Mouse (Mus musculus) erythroblast, embryonic 14.5 days (primary cell): ENCODE measurements at regions not wholly inside any gene's neighbourhood (a gene's known extent, or its start where the extent isn't known, plus 50 kb on each side); places are given as distances from the start of the nearest gene placed in this dataset.
A peak's percentile ranks its signal among the peaks of the same experiment; 100 is the strongest.

ENCODE experiments used
- H3K27me3 ChIP-seq: 2 replicates; pipeline ENCODE4 v1.6.1; 2012; ENCODE audit warnings: inconsistent platforms; ENCODE audit not compliant: control insufficient read depth
- H3K36me3 ChIP-seq: 2 replicates; pipeline ENCODE4 v1.6.1; 2012; ENCODE audit warnings: mild to moderate bottlenecking, inconsistent platforms; ENCODE audit not compliant: control insufficient read depth
- H3K4me1 ChIP-seq: 2 replicates; pipeline ENCODE4 v1.6.1; 2012; ENCODE audit warnings: inconsistent platforms; ENCODE audit not compliant: control insufficient read depth
- H3K4me3 ChIP-seq: replicated peaks from 2 replicates; pipeline ENCODE3; 2012; ENCODE audit warnings: moderate library complexity, mild to moderate bottlenecking, inconsistent platforms
- H3K9me3 ChIP-seq: 2 replicates; pipeline ENCODE4 v1.6.1; 2012; ENCODE audit warnings: low read length, inconsistent platforms, mixed read lengths; ENCODE audit not compliant: control insufficient read depth
- GATA1 ChIP-seq: IDR thresholded peaks from 2 replicates; pipeline ENCODE4 v1.6.1; 2012; ENCODE audit warnings: low read length, inconsistent platforms, mixed read lengths
- TAL1 ChIP-seq: IDR thresholded peaks from 3 replicates; pipeline ENCODE4 v1.6.1; 2012; ENCODE audit warnings: low read length, inconsistent platforms, mixed read lengths

DNA sequence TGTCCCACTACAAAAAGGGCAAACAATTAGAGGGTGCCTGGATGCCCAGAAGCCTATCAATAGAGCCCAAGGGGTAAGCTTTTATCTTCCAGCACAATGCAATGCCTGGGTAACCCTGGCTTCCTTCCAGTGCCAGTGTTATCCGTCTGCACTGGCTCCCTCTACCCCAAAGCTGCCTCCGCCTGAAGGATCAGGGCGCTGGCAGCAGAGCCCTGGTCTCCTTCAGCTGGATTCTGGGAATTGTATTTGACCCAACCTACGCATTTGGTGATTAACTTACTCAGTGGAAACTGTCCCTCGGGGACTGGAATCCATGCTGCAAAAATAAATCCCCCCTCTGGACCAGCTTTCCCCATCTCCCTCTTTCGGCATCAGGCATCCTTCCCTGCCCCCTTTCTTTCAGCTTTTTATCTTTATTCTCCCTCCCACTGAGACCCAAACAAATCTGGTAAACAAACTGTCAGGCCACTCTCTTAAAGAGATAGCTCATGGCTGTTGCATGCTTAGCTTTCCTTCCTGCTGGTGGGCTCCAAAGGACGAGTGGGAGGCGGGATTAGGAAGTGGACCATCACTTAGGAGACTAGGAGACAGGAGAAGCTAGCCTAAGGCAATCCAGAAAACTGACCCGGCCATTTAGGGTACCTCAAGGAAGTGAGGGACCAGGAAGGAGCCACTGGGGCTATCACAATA, 111.5 kb upstream of the Haao start:
- H3K4me1 ChIP-seq: peaks cover 86% of the 10 kb centered on the region
- H3K9me3 ChIP-seq: no peaks in the 10 kb centered on the region
- no peak overlapping the region for H3K4me3 ChIP-seq
- H3K27me3 ChIP-seq: no peaks in the 10 kb centered on the region
- no peak for TF ChIP-seq GATA1
- TF ChIP-seq TAL1: no peak
- no peaks in the 10 kb centered on the region for H3K36me3 ChIP-seq

DNA sequence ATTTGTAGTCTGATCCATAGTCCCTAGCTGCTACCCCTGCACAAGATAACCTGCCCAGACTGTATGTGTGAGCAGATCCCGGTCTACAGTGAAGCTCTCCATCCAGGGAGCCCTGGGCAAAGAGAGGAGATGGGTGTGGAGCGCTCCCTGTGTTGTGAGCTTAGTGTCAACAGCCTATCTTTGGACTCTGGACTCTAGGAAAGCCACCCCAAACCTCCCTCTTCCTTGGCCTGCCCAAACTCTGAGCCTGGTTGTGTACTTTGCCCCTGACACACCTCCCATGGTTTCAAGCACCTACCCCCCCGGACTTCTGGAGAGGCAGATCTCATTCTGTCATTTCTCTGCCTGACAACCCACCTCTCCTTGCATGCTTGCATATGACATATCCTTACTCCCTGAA, 110.9 kb upstream of the Haao start:
- H3K36me3 ChIP-seq: no peaks in the 10 kb centered on the region
- no peak overlapping the region for H3K4me3 ChIP-seq
- H3K9me3 ChIP-seq: no peaks in the 10 kb centered on the region
- TF ChIP-seq TAL1 (no peak), GATA1 (no peak)
- no peaks in the 10 kb centered on the region for H3K27me3 ChIP-seq
- H3K4me1 ChIP-seq: peaks cover 86% of the 10 kb centered on the region

DNA sequence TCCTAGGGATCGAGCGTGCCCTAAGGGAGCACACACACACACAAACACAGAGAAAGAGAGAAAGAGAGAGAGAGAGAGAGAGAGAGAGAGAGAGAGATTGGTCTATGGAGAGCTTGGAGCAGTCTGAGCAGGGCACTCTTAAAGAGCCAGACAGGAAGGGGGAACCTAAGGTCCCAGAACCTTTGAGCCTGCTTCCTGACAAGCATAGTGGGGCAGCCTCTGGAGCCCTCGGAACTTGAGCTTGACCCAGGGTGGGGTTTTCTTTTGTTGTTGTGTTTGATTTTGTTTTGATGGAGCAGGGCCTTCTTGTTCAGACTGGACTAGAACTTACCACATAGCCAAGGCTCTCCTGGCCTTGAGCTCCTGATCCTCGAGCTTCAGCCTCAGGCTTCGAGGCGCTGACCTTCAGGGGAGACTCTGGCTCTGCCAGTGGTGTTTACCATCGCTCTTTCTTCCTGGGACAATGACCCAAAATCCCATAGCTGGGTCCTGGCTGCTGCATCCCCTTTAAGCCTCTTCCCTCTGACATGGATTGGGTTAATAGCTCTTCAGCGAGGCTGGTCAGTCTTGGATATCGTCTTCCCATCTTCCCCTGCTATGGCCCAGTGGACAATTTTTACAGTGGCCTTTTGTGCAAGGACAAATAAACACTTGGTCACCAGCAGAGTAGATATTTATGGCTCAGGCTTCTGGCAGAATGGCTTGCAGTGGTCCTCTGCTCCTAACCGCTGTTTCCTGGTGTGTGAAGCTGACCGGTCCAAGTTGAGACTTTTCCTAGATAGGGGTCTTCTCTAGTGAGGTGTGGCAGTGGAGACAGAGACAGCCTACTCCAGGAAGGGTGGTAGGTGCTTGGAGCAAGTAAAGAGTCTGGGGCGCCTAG, 110.1 kb upstream of the Haao start:
- Histone ChIP-seq H3K27me3 (no peaks in the 10 kb centered on the region), H3K4me3 (no peak overlapping the region), H3K36me3 (no peaks in the 10 kb centered on the region), H3K4me1 (peaks cover 81% of the 10 kb centered on the region), H3K9me3 (no peaks in the 10 kb centered on the region)
- no peak for TF ChIP-seq GATA1

DNA sequence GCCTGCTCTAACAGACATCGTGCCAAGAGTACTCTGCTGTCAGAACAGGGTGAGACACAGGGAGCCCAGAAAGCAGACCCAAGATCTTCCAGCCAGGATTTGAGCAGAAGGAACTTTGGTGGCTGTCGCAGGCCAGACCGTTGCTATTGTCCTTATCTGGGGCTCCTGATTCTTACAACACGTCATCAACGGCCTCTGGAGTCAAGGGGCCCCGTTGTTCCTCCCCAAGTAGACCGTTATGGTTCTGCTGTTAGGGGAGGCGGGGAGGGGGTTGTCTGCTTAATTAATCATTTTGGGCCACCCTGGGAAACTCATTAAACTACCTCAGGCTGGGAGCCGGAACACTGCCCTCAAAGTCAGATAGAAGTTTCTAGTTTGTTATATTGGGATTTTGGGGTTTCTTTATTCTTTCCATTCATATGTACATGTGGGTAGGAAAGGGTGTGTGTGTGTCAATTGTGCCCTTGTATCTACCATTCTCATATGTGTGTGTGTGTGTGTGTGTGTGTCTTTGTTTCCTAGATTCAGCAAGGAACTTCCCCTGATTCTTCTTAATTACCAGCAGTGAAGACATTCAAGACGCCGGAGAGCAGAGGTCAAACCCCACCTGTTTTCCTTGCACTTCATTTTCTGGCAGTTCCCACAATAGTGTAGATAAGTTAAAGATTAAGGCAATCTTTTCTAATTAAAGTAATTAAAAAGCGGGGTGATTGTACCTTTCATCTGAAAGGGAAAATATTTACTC, 109.2 kb upstream of the Haao start:
- H3K4me1 ChIP-seq: peaks cover 72% of the 10 kb centered on the region

DNA sequence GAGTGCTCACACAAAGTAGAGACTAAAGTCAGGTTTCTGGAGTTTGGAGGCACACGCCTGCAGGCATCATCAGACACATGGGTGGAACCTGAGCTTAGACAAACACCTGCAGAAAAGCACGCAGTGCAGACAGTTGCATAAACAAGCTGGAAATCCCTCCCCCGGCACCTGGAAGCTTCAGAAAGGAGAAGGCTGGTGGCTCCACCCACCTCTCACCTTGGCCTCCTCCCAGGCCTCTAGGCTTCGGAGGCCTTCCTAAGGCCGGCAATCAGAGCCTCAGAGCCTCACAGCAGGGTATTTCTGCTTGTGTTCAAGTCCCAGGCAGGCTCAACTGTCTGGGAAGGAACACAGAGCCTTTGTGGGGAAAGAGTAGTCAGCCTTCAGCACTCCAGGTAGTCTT, 108.2 kb upstream of the Haao start:
- Histone ChIP-seq H3K4me3 (no peak overlapping the region), H3K9me3 (no peaks in the 10 kb centered on the region), H3K27me3 (no peaks in the 10 kb centered on the region), H3K4me1 (peaks cover 62% of the 10 kb centered on the region), H3K36me3 (no peaks in the 10 kb centered on the region)
- no peak for TF ChIP-seq TAL1

More for the DNA sequence above, 109.2 kb upstream of the Haao start:
- Histone ChIP-seq H3K27me3 (no peaks in the 10 kb centered on the region), H3K4me3 (peak overlapping the region; percentile 21), H3K36me3 (no peaks in the 10 kb centered on the region), H3K9me3 (no peaks in the 10 kb centered on the region)
- TF ChIP-seq GATA1: no peak
- TF ChIP-seq TAL1: no peak

DNA sequence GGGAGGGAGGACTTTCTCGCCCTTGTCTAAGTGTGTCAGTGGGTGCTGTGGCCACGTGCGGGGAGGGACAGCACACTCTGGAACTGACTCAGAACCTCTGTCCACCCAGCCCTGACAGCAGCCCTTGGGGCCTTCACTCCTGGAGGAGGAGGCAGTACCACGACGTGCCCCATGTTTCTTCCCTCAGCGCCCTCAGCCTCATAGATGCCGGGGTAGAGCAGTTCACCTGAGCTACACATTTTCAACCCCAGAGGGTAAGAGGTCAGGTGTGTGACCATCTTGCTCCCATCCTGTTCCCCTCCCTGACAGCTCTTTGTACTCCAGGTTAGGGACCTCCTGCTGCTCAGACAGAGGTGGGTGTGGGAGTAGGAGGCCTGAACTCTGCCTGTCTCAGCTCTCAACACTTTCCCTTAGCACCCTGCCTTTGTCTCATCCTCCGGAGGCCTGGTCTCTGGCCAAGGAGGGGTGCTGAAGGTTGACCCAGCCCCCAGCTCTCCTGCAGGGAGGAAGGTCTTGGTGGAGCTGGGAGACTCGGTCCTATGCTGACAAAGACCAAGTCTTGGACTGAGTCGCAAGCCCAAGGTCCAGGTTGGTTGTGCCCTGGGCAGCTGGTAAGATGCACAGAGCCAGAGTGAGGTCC, 107.4 kb upstream of the Haao start:
- Histone ChIP-seq H3K27me3 (no peaks in the 10 kb centered on the region), H3K36me3 (no peaks in the 10 kb centered on the region), H3K9me3 (no peaks in the 10 kb centered on the region), H3K4me1 (peaks cover 54% of the 10 kb centered on the region), H3K4me3 (no peak overlapping the region)
- TF ChIP-seq GATA1: no peak
- TF ChIP-seq TAL1: no peak

DNA sequence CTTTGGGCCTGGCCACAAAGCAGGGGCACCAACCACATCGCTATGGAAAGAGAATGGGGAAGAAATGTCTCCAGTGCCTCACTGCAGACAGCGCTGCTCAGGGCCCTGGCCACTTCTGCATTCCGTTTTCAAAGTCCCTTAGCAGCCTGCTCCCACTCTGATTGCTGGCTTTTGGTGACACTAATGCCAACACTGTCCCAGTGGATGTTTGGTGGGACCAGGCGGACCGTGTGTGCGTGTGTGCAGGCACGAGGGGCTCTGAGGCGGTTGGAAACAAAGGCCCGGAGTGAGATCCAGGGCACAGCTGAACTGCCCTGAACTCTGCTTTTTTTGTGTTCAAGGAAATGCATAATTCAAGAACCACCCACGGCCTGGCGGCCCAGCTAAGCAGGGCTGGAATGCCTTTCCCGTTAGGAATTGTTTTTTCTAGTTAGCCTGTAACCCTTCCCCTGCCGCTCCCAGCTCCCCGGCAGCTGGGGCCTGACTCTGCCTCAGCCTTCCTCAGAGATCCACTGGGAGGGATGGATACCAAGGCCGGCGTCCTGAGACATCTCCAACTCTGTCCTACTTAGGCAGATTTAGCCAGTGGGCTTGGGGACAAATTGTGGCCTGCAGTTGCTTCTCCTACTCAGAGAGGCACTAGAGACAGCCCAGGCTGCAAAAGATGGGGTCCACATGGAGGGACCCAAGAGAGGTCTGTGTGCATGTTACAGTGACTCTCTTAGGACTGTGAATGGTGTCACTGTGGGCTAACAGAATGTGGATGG, 106.7 kb upstream of the Haao start:
- Histone ChIP-seq H3K36me3 (no peaks in the 10 kb centered on the region), H3K4me1 (peaks cover 47% of the 10 kb centered on the region)

DNA sequence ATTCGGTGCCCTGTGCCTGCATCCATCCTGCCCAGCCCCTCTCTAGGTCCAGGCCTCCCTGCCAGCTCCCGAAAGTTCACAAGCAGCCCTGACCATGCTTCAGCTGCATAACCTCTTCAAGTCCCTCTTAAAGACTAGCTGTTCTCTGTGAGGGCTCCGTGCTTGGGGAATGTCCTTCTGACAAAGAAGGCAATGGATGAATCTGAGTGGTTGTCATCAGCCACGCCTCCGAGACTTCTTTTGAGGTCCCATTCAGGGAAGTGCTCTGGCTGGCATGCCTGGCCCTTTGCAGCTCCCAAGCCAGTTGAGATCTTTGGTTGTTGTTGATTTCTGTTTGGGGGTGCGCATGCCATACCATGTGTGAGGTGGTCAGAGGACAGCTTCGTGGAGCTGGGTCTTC, 105.9 kb upstream of the Haao start:
- TF ChIP-seq GATA1 (no peak), TAL1 (no peak)
- no peaks in the 10 kb centered on the region for H3K27me3 ChIP-seq
- no peak overlapping the region for H3K4me3 ChIP-seq
- H3K36me3 ChIP-seq: no peaks in the 10 kb centered on the region
- no peaks in the 10 kb centered on the region for H3K9me3 ChIP-seq
- peaks cover 39% of the 10 kb centered on the region for H3K4me1 ChIP-seq

More for the DNA sequence above, 106.7 kb upstream of the Haao start:
- no peak overlapping the region for H3K4me3 ChIP-seq
- H3K27me3 ChIP-seq: no peaks in the 10 kb centered on the region
- TF ChIP-seq TAL1: no peak
- no peak for TF ChIP-seq GATA1
- no peaks in the 10 kb centered on the region for H3K9me3 ChIP-seq
